Mouse (Mus musculus): ENCODE results near the gene Lrrc4c. TPM values are rescaled to one million over a fixed set of nuclear protein-coding genes. Genes with fewer than 3 reads are reported as not detected.

Lrrc4c gene
- polyA plus RNA-seq, 1 experiment from 2014 or later = 0.43 TPM

- no peak for DNase-seq (ENCODE audit: low spot score)
- Histone ChIP-seq H3K27me3 (ENCODE audit: low read depth, poor library complexity, severe bottlenecking) (no peaks in the 10 kb centered on the region), H3K4me1 (no peaks in the 10 kb centered on the region), H3K27ac (no peak overlapping the region), H3K4me3 (no peak overlapping the region), H3K9me3 (replicated peaks) (no peaks in the 10 kb centered on the region), H3K36me3 (no peaks in the 10 kb centered on the region)
- 89% methylated on average over 5 of the region's 5 CpGs for WGBS
These were observed 719.2 kb downstream of the Lrrc4c start for GRCm38 (mm10) chr2:97037024-97037814.

DNA sequence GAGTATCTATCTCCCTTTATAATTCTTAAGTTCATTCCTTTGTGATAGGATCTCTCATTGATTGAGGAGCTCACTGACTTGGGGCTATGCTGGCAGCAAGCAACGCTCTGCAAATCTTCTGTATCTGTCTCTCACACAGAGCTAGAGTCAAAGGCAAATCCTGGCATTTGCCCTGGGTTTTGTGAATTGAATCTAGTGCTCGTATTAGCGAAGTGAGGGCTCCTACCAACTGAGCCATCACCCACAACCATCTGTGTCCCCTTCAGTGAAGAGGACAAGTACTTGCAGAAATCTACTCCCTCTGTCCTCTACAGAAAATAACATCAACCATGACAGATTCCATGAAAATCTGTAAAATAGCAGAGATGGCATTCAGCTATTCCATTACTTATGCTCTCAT, 726.0 kb downstream of the Lrrc4c start:
- WGBS = 87% methylated on average over 3 of the region's 3 CpGs

DNA sequence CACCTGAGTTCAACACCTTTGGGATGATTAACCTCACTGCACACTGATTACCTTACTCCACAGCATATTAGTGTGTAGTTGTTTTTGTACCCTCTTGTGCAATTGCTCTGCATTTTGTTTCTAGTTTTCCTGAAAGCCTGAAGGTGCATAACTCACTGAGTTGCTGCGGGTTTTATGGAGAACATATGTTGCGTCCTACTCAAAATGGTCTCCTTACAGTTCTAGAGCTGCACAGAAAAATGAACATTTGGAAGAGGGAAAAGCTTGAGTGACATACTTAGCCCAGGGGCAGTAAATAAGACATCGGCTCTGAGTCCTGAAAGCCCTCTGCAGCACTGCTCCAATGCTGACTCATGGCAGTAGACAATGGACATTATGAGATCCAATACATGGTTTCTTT, 727.7 kb downstream of the Lrrc4c start:
- H3K4me1 ChIP-seq = no peaks in the 10 kb centered on the region
- no peaks in the 10 kb centered on the region for H3K36me3 ChIP-seq
- no peak for DNase-seq (ENCODE audit: low spot score)
- H3K9me3 ChIP-seq (replicated peaks) = no peaks in the 10 kb centered on the region
- 93% methylated on average over 3 of the region's 3 CpGs for WGBS
- no peak overlapping the region for H3K4me3 ChIP-seq
- H3K27me3 ChIP-seq (ENCODE audit: low read depth, poor library complexity, severe bottlenecking) = no peaks in the 10 kb centered on the region
- no peak overlapping the region for H3K27ac ChIP-seq

More for the DNA sequence above, 726.0 kb downstream of the Lrrc4c start:
- no peaks in the 10 kb centered on the region for H3K27me3 ChIP-seq (ENCODE audit: low read depth, poor library complexity, severe bottlenecking)
- H3K36me3 ChIP-seq = no peaks in the 10 kb centered on the region
- H3K4me3 ChIP-seq = no peak overlapping the region
- DNase-seq (ENCODE audit: low spot score) = no peak
- H3K9me3 ChIP-seq (replicated peaks) = no peaks in the 10 kb centered on the region
- no peaks in the 10 kb centered on the region for H3K4me1 ChIP-seq
- H3K27ac ChIP-seq = no peak overlapping the region

- Histone ChIP-seq H3K4me1 (no peaks in the 10 kb centered on the region), H3K4me3 (no peak overlapping the region), H3K27me3 (ENCODE audit: low read depth, poor library complexity, severe bottlenecking) (no peaks in the 10 kb centered on the region), H3K27ac (no peak overlapping the region), H3K36me3 (no peaks in the 10 kb centered on the region), H3K9me3 (replicated peaks) (no peaks in the 10 kb centered on the region)
- whole genome bisulfite sequencing = 85% methylated on average over 1 of the region's 1 CpGs
- no peak for DNase-seq (ENCODE audit: low spot score)
These were observed 762.2 kb downstream of the Lrrc4c start for GRCm38 (mm10) chr2:97080156-97080555.

DNA sequence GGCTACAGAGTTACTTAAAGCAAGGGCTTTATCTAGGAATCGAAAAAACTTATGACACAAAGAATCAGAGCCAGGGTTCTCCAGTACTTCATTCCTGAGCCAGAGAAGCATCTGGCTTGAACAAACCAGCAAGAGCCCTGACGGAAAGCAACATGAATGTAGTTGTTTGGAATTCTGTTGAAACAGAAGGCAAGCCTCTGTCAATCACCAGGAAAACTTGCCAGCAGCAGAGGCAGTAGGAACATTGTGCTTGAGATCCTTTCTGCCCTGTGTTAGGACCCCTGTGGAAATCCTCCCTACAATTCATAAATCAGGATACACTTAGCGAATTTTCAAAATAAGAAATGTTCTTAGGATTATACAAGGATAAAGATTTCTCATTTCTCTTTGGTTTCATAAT, 780.0 kb downstream of the Lrrc4c start:
- Histone ChIP-seq H3K9me3 (replicated peaks) (no peaks in the 10 kb centered on the region), H3K4me3 (no peak overlapping the region)
- 87% methylated on average over 3 of the region's 3 CpGs for WGBS

DNA sequence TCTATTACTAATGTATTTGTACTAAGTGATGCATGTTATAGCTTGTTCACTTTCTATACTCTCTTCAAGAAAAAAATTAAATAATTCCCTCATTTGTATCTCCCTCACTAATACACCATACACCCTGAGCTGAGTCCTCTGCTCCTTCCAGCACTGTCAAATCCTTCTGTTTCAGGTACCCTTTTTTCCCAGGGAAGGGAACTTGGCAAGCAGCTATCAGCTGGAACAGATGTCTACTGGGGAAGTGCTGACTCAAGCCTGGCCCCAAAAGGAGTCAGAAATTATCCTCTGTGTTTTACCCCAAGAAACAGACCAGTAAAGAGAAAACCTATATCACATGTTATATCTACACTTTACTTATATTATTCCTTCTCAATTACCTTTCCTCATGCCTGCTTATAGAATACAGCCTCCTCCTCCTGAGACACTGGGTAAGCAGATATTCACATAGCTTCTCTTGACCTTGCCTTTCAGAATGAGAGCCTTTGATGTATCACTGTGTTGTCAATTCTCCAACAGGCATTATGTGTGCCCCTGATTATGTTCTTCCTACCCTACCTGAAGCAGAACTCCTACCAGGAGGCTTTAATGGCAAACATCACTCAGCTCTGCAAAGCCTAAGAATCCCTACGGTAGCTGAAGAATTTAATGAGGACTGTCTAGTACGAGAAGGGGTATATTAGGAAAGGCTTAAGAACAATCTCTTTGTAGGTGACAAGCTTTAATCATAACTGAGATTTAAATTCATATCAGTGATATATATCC, 785.6 kb downstream of the Lrrc4c start:
- H3K9me3 ChIP-seq (replicated peaks) = no peaks in the 10 kb centered on the region
- 83% methylated on average over 2 of the region's 2 CpGs for WGBS
- H3K4me1 ChIP-seq = no peaks in the 10 kb centered on the region
- no peaks in the 10 kb centered on the region for H3K27me3 ChIP-seq (ENCODE audit: low read depth, poor library complexity, severe bottlenecking)
- no peak overlapping the region for H3K4me3 ChIP-seq
- H3K36me3 ChIP-seq = no peaks in the 10 kb centered on the region
- no peak overlapping the region for H3K27ac ChIP-seq
- no peak for DNase-seq (ENCODE audit: low spot score)

More for the DNA sequence above, 780.0 kb downstream of the Lrrc4c start:
- H3K4me1 ChIP-seq = no peaks in the 10 kb centered on the region
- no peak for DNase-seq (ENCODE audit: low spot score)
- H3K27ac ChIP-seq = no peak overlapping the region
- H3K27me3 ChIP-seq (ENCODE audit: low read depth, poor library complexity, severe bottlenecking) = no peaks in the 10 kb centered on the region
- H3K36me3 ChIP-seq = no peaks in the 10 kb centered on the region

DNA sequence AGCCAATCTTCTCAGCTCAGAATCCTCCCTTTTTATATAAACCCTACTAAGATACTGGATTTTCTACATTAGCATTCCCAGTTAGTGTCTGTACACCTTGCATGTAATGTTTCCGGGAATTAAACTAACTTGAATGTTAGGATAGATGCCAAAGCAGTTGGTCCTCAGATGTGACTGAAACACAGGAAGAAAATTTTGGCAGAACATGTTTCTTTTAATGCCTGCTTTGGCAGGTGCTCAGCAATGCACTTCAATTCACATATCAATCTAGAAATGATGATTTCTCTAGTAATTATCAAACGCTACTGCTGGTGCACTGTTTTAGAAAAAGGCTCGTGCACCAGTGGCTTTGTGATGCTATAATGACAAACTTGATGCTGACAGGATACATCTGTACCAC, 806.3 kb downstream of the Lrrc4c start:
- no peaks in the 10 kb centered on the region for H3K27me3 ChIP-seq (ENCODE audit: low read depth, poor library complexity, severe bottlenecking)
- no peaks in the 10 kb centered on the region for H3K9me3 ChIP-seq (replicated peaks)
- 84% methylated on average over 3 of the region's 3 CpGs for WGBS
- DNase-seq (ENCODE audit: low spot score) = no peak
- H3K4me1 ChIP-seq = no peaks in the 10 kb centered on the region
- no peak overlapping the region for H3K27ac ChIP-seq
- H3K4me3 ChIP-seq = no peak overlapping the region
- no peaks in the 10 kb centered on the region for H3K36me3 ChIP-seq

DNA sequence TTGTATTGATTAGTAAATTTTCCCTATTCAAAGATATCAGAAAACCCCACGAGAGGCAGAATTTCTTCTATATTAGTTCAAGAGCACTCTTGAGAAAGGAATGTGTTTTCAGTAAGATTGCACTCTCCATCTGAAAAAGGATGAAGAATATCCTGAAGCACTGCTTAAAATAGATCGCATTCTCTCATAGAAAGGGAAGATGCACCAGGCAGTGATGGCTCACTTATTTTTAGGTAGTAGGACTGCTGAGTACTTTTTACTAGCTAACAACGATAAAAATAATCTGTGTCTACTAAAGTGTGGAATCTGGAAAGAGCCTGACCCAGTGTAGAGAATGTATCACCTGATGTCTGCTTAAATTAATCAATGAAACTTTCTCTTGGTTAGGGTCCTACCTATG, 820.5 kb downstream of the Lrrc4c start:
- Histone ChIP-seq H3K9me3 (replicated peaks) (no peaks in the 10 kb centered on the region), H3K27ac (no peak overlapping the region), H3K4me1 (no peaks in the 10 kb centered on the region), H3K36me3 (no peaks in the 10 kb centered on the region), H3K4me3 (no peak overlapping the region), H3K27me3 (ENCODE audit: low read depth, poor library complexity, severe bottlenecking) (no peaks in the 10 kb centered on the region)
- no peak for DNase-seq (ENCODE audit: low spot score)
- 90% methylated on average over 3 of the region's 3 CpGs for WGBS

DNA sequence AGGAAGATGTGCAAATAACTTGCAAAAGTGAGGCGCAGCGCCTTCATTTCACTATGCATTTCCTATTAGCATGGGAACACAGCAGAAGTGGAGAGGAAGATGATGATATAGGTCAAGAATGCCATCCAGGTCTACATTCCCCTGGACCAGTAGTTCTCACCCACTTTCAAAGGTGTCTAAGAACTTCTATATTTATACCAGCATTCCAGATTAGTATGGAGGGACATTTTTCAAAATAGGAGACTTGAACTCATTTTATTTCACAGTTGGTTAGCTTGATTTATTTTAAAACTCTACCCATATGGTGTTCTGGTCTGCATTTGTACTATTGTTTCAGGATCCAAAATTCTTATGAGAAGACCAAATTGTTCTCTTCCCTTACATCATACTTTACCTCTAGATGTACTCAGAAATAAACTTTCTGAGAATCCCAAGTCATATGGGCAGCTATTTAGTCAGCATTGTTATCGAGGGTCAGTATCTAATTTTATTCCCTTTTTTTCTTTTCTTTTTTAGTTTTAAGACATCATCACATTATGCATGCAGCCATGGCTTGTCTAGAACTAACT, 833.7 kb downstream of the Lrrc4c start:
- H3K27me3 ChIP-seq (ENCODE audit: low read depth, poor library complexity, severe bottlenecking) = no peaks in the 10 kb centered on the region
- 91% methylated on average over 3 of the region's 3 CpGs for WGBS
- no peak for DNase-seq (ENCODE audit: low spot score)
- no peaks in the 10 kb centered on the region for H3K9me3 ChIP-seq (replicated peaks)
- no peaks in the 10 kb centered on the region for H3K4me1 ChIP-seq
- H3K4me3 ChIP-seq = no peak overlapping the region
- no peak overlapping the region for H3K27ac ChIP-seq
- no peaks in the 10 kb centered on the region for H3K36me3 ChIP-seq

- no peaks in the 10 kb centered on the region for H3K27me3 ChIP-seq (ENCODE audit: low read depth, poor library complexity, severe bottlenecking)
- no peak for DNase-seq (ENCODE audit: low spot score)
- H3K9me3 ChIP-seq (replicated peaks) = no peaks in the 10 kb centered on the region
- no peaks in the 10 kb centered on the region for H3K4me1 ChIP-seq
- H3K4me3 ChIP-seq = no peak overlapping the region
- H3K27ac ChIP-seq = no peak overlapping the region
- H3K36me3 ChIP-seq = no peaks in the 10 kb centered on the region
- WGBS = 95% methylated on average over 2 of the region's 2 CpGs
These were observed 847.8 kb downstream of the Lrrc4c start for GRCm38 (mm10) chr2:97165745-97166144.

- 68% methylated on average over 4 of the region's 4 CpGs for WGBS
- no peaks in the 10 kb centered on the region for H3K9me3 ChIP-seq (replicated peaks)
- no peaks in the 10 kb centered on the region for H3K4me1 ChIP-seq
- no peaks in the 10 kb centered on the region for H3K36me3 ChIP-seq
- no peak for DNase-seq (ENCODE audit: low spot score)
- no peaks in the 10 kb centered on the region for H3K27me3 ChIP-seq (ENCODE audit: low read depth, poor library complexity, severe bottlenecking)
- H3K27ac ChIP-seq = no peak overlapping the region
- no peak overlapping the region for H3K4me3 ChIP-seq
These were observed 860.4 kb downstream of the Lrrc4c start for GRCm38 (mm10) chr2:97178399-97178798.

GRCm38 (mm10) chr2:97196968-97197606, 879.1 kb downstream of the Lrrc4c start:
- 91% methylated on average over 4 of the region's 4 CpGs for WGBS
- Histone ChIP-seq H3K27ac (no peak overlapping the region), H3K36me3 (no peaks in the 10 kb centered on the region), H3K9me3 (replicated peaks) (no peaks in the 10 kb centered on the region), H3K27me3 (ENCODE audit: low read depth, poor library complexity, severe bottlenecking) (no peaks in the 10 kb centered on the region), H3K4me1 (no peaks in the 10 kb centered on the region), H3K4me3 (no peak overlapping the region)
- DNase-seq (ENCODE audit: low spot score) = no peak

DNA sequence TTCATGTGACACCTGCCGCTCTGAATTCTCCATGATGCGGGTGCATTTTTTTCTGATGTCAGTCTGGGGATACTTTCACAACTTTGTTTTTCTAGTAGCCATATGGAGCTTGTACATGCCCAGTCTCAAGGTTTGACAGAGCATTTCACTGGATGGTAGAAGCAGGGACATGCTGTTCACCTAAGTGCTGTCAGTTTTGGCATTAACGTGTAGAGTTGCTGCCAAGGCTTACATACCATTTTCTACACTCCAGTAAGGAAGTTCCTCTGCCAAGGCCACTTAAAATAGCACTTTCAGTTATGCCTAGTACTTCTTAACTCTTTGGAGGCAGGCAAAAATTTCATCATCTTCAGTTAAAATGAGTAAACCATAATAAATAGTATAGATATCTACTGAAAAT, 915.0 kb downstream of the Lrrc4c start:
- no peak for DNase-seq (ENCODE audit: low spot score)
- Histone ChIP-seq H3K4me3 (no peak overlapping the region), H3K4me1 (no peaks in the 10 kb centered on the region), H3K36me3 (no peaks in the 10 kb centered on the region), H3K9me3 (replicated peaks) (no peaks in the 10 kb centered on the region), H3K27me3 (ENCODE audit: low read depth, poor library complexity, severe bottlenecking) (no peaks in the 10 kb centered on the region), H3K27ac (no peak overlapping the region)
- 94% methylated on average over 3 of the region's 3 CpGs for WGBS
